Mouse (Mus musculus) heart, embryonic 16.5 days (tissue): Measurements from ENCODE around the gene Uqcc3. TPM values are rescaled to one million over a fixed set of nuclear protein-coding genes. Genes with fewer than 3 reads are reported as not detected.

Experiments
- ATAC-seq: fragments of 200-750 bp; cut with Nextera tagmentation; replicated peaks from 2 replicates; pipeline ENCODE4 v1.8.0; 2017; ENCODE audit warnings: moderate number of reproducible peaks; ENCODE audit not compliant: insufficient read depth, low FRiP score; ENCODE audit errors: extremely low read depth
- H3K27ac ChIP-seq: fragments of 300-500 bp; sonication (generic); 2 replicates; pipeline ENCODE4 v1.5.1; 2014; ENCODE audit warnings: mild to moderate bottlenecking, low read length, control low read depth, moderate library complexity
- H3K27me3 ChIP-seq: fragments of 300-500 bp; sonication (generic); 2 replicates; pipeline ENCODE4 v1.6.1; 2014; ENCODE audit warnings: low read length, mixed read lengths; ENCODE audit not compliant: control insufficient read depth, insufficient read depth
- H3K36me3 ChIP-seq: fragments of 300-500 bp; sonication (generic); 2 replicates; pipeline ENCODE4 v1.6.1; 2014; ENCODE audit not compliant: control insufficient read depth, insufficient read depth
- H3K4me1 ChIP-seq: fragments of 300-500 bp; sonication (generic); 2 replicates; pipeline ENCODE4 v1.6.1; 2014; ENCODE audit warnings: low read length, mixed read lengths; ENCODE audit not compliant: control insufficient read depth, insufficient read depth
- H3K4me2 ChIP-seq: fragments of 300-500 bp; sonication (generic); 2 replicates; pipeline ENCODE4 v1.6.1; 2014; ENCODE audit warnings: low read depth, mild to moderate bottlenecking, control low read depth, low read length
- H3K4me3 ChIP-seq: fragments of 300-500 bp; sonication (generic); 2 replicates; pipeline ENCODE4 v1.5.1; 2014; ENCODE audit warnings: mild to moderate bottlenecking, control low read depth, low read length
- H3K9ac ChIP-seq: fragments of 300-500 bp; sonication (generic); 2 replicates; pipeline ENCODE4 v1.6.1; 2014; ENCODE audit warnings: low read length, control low read depth
- H3K9me3 ChIP-seq: fragments of 300-500 bp; sonication (generic); replicated peaks from 2 replicates; pipeline ENCODE4 v1.6.1; 2016; ENCODE audit warnings: low read length; ENCODE audit not compliant: control insufficient read depth
- WGBS: fragments of 180-500 bp; shearing (Covaris S2); extraction: QIAGEN DNeasy Blood & Tissue Kit; methylation state at CpG from one replicate; pipeline ENCODE4 v1.1.7; 2014; 5-methylcytosine and 5-hydroxymethylcytosine counted together
- polyA plus RNA-seq: library from polyadenylated mRNA; unstranded; fragments of >200 nt; fragmentation: Nextera tagmentation; extraction: Ambion mirVana; gene quantifications from 2 replicates; pipeline ENCODE4 v1.2.1, GENCODE M21; 2015

Uqcc3 gene
- polyA plus RNA-seq, 1 experiment from 2014 or later: 64.0 TPM

- no peaks in the 10 kb centered on the region for H3K9me3 ChIP-seq
- H3K4me2 ChIP-seq: no peak overlapping the region
- H3K4me3 ChIP-seq: no peak overlapping the region
- WGBS: 73% methylated on average over 6 of the region's 6 CpGs
- ATAC-seq: no peak
- H3K27ac ChIP-seq: no peak overlapping the region
- no peaks in the 10 kb centered on the region for H3K4me1 ChIP-seq
- H3K36me3 ChIP-seq: no peaks in the 10 kb centered on the region
- H3K27me3 ChIP-seq: no peaks in the 10 kb centered on the region
- no peak overlapping the region for H3K9ac ChIP-seq
Measured at GRCm38 (mm10) chr19:8864265-8864664, 16.5 kb downstream of the Uqcc3 start.

GRCm38 (mm10) chr19:8859018-8859417, 21.7 kb downstream of the Uqcc3 start:
- no peak overlapping the region for H3K4me2 ChIP-seq
- H3K4me1 ChIP-seq: no peaks in the 10 kb centered on the region
- H3K9me3 ChIP-seq: no peaks in the 10 kb centered on the region
- no peak overlapping the region for H3K27ac ChIP-seq
- H3K36me3 ChIP-seq: no peaks in the 10 kb centered on the region
- H3K9ac ChIP-seq: no peak overlapping the region
- 11% methylated on average over 1 of the region's 1 CpGs for WGBS
- H3K4me3 ChIP-seq: no peak overlapping the region
- H3K27me3 ChIP-seq: no peaks in the 10 kb centered on the region
- no peak; the same call in 1 of the 2 replicates for ATAC-seq

DNA sequence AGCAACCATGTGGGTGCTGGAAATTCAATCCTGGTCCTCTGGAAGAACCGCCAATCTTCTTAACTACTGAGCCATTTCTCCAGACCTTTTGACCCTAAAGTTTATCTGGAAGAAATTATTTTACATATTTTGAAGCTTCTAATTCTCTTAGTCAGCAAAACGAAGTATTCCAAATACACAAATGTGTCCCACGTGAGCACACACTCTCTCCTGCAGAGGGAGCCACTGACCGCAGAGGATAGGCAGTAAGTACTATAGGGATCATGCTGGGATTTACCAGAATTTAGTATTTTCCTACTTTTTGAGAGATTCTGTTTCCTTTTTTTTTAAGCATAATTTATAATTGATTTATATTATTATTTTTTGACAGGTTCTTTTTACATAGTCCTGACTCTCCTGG, 23.0 kb downstream of the Uqcc3 start:
- Histone ChIP-seq H3K27ac (no peak overlapping the region), H3K4me1 (no peaks in the 10 kb centered on the region), H3K27me3 (no peaks in the 10 kb centered on the region), H3K4me2 (no peak overlapping the region), H3K9ac (no peak overlapping the region), H3K4me3 (no peak overlapping the region), H3K36me3 (no peaks in the 10 kb centered on the region), H3K9me3 (no peaks in the 10 kb centered on the region)
- 39% methylated on average over 4 of the region's 4 CpGs for WGBS
- no peak for ATAC-seq

GRCm38 (mm10) chr19:8853117-8853516, 27.6 kb downstream of the Uqcc3 start:
- Histone ChIP-seq H3K36me3 (peaks cover 4% of the 10 kb centered on the region; the same call in 1 of the 2 replicates), H3K27ac (no peak overlapping the region), H3K4me1 (peaks cover 11% of the 10 kb centered on the region), H3K4me3 (no peak overlapping the region), H3K4me2 (no peak overlapping the region), H3K9me3 (no peaks in the 10 kb centered on the region), H3K27me3 (no peaks in the 10 kb centered on the region), H3K9ac (no peak overlapping the region)
- no peak for ATAC-seq
- WGBS: 67% methylated on average over 3 of the region's 3 CpGs

DNA sequence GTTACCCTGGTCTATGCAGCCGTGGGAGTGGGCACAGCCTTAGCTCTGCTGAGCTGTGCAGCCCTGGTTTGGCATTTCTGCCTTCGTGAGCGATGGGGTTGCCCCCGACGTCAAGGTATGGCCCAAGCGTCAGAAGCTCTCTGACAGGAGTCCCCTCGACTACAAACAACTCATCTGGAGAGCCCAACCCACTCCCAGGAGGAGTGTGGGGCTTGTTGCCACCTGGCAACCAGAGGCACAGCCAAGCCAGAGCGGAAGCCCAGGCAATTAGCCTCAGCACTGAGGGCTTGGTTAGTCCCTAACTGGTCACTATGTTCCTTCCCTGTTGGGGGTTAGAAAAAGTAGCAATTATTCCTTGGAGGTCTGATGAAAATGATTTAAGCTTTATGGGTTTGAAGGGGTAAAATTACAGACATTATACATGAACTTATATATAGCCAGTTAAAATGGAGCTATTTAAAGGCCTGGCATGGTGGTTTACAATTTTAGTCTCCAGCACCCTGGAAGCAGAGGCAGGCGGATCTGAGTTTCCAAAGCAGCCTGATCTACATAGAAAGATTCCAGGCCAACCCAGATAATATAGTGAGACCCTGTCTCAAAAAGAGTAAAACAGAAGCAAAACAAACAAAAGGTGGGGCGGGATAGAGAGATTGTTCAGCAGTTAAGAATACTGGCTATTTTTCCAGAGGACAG, 28.3 kb downstream of the Uqcc3 start:
- no peak overlapping the region for H3K9ac ChIP-seq
- H3K4me1 ChIP-seq: peaks cover 11% of the 10 kb centered on the region
- WGBS: 49% methylated on average over 10 of the region's 10 CpGs
- no peaks in the 10 kb centered on the region for H3K27me3 ChIP-seq
- H3K9me3 ChIP-seq: no peaks in the 10 kb centered on the region
- no peak overlapping the region for H3K27ac ChIP-seq
- H3K36me3 ChIP-seq: peaks cover 4% of the 10 kb centered on the region; the same call in 1 of the 2 replicates
- H3K4me2 ChIP-seq: no peak overlapping the region
- ATAC-seq: no peak
- no peak overlapping the region for H3K4me3 ChIP-seq

GRCm38 (mm10) chr19:8851639-8852038, 29.1 kb downstream of the Uqcc3 start:
- H3K27me3 ChIP-seq: no peaks in the 10 kb centered on the region
- 45% methylated on average over 7 of the region's 7 CpGs for WGBS
- no peak overlapping the region for H3K27ac ChIP-seq
- peaks cover 9% of the 10 kb centered on the region for H3K36me3 ChIP-seq
- no peaks in the 10 kb centered on the region for H3K9me3 ChIP-seq
- no peak overlapping the region for H3K4me2 ChIP-seq
- no peak for ATAC-seq
- H3K4me3 ChIP-seq: no peak overlapping the region
- no peak overlapping the region for H3K9ac ChIP-seq
- H3K4me1 ChIP-seq: peaks cover 11% of the 10 kb centered on the region

DNA sequence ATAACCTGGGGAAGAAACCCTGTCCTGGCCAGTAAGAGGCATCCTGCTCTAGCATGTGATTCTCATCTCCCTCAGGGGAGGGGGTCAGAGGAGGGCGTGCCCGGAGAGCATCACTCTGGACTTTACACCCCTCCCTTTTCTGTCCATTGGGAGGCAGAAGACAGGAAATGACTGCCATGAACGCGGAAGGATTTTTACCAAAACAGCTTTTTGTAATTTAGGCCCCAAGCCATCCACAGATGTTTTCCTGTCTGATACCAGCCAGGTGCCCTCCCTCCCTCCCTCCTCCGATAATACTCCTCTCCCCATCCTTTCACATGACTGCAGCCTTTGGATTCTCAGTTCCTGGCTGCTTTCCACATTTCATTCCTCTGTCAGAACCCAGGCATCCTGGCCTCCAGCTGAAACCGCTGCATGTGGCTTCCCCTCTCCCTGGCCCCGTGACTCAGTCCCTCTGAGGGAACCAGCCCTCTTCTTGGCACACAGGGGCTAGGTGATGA, 30.3 kb downstream of the Uqcc3 start, which contains the start of gene Lrrn4cl:
Gene Lrrn4cl, plus strand, starts transcription at position 367 of the 500 bp plus-strand sequence.
- H3K9me3 ChIP-seq: no peaks in the 10 kb centered on the region
- peak within 1 kb of the TSS; percentile 52 for H3K27ac ChIP-seq
- whole genome bisulfite sequencing: 17% methylated on average over 7 of the region's 7 CpGs
- peak; percentile 66 for ATAC-seq
- peak within 1 kb of the TSS; percentile 30; the same call in 1 of the 2 replicates for H3K9ac ChIP-seq
- no peak within 1 kb of the TSS for H3K4me3 ChIP-seq
- H3K27me3 ChIP-seq: no peaks in the 10 kb centered on the region
- peak within 1 kb of the TSS; percentile 43; the same call in 1 of the 2 replicates for H3K4me2 ChIP-seq
- H3K36me3 ChIP-seq: peaks cover 17% of the 10 kb centered on the region
- peaks cover 11% of the 10 kb centered on the region for H3K4me1 ChIP-seq

GRCm38 (mm10) chr19:8848356-8848755, 32.4 kb downstream of the Uqcc3 start:
- Histone ChIP-seq H3K36me3 (peaks cover 17% of the 10 kb centered on the region), H3K4me2 (no peak overlapping the region), H3K9me3 (no peaks in the 10 kb centered on the region), H3K27me3 (no peaks in the 10 kb centered on the region), H3K4me3 (no peak overlapping the region), H3K4me1 (peaks cover 11% of the 10 kb centered on the region), H3K27ac (no peak overlapping the region), H3K9ac (no peak overlapping the region)
- no peak for ATAC-seq
- 66% methylated on average over 5 of the region's 5 CpGs for WGBS

DNA sequence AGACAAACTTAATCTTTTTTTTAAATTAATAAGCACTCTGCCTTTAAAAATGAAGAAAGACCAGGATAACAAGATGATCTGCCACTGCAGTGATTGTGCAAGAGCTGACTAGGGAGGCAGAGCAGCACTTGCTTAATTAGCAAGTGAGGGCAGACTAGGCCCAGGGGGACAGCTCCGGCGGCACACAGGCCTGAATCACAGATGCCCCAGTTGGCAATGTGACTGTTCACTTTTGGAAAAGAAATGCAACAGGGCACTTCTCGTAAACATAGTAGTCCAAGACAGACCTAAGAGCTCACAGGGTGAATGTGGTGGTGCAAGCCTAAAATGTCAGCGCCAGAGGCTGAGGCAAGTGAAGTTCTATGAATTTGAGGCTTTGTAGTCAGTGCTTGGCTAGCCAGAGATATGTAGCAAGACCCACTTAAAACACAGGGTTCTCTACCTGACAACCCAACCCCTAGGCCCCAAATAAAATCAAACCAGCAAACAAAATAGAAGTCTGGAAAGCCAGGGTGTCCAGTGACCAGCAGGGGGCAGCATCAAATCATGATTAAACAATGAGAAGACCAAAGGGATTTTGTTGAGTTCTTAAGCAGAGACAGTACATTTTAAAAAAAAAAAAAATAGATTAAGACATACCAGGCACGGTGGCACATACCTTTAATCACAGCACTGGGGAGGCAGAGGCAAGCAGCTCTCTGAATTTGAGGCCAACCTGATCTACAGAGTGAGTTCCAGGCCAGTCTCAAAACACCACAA, 36.2 kb downstream of the Uqcc3 start:
- WGBS: 61% methylated on average over 5 of the region's 5 CpGs

More for the DNA sequence above, 36.2 kb downstream of the Uqcc3 start:
- Histone ChIP-seq H3K27ac (no peak overlapping the region), H3K9me3 (no peaks in the 10 kb centered on the region), H3K4me2 (no peak overlapping the region), H3K4me3 (no peak overlapping the region), H3K9ac (no peak overlapping the region), H3K27me3 (no peaks in the 10 kb centered on the region), H3K36me3 (peaks cover 20% of the 10 kb centered on the region), H3K4me1 (peaks cover 10% of the 10 kb centered on the region)
- ATAC-seq: no peak
